Mouse (Mus musculus) hindlimb bud, embryonic 11.5 days (tissue): ENCODE data around the gene Hoxb6.

Experiments used
- DNase-seq: peaks from one replicate; pipeline ENCODE4 v3.0.0-alpha.2; 2012; ENCODE audit warnings: low read depth, low spot score; ENCODE audit errors: extremely low spot score

Gene Hoxb6

GRCm38 (mm10) chr11:96314671-96315343 is 22.5 kb downstream of the Hoxb6 start:
- DNase-seq: no peak

GRCm38 (mm10) chr11:96315344-96315681 is 23.0 kb downstream of the Hoxb6 start:
- DNase-seq: no peak

GRCm38 (mm10) chr11:96316696-96317607 is 24.7 kb downstream of the Hoxb6 start:
- DNase-seq: no peak

- no peak for DNase-seq
Observed at GRCm38 (mm10) chr11:96317608-96318367, 25.5 kb downstream of the Hoxb6 start, which contains the start of gene Hoxb4. Gene Hoxb4 (plus strand): TSS chr11:96318267.

- no peak for DNase-seq
Observed at GRCm38 (mm10) chr11:96318368-96319070, 26.2 kb downstream of the Hoxb6 start.

GRCm38 (mm10) chr11:96319071-96319902 is 27.0 kb downstream of the Hoxb6 start:
- DNase-seq: no peak

- DNase-seq: no peak
Observed at GRCm38 (mm10) chr11:96319910-96320309, 27.6 kb downstream of the Hoxb6 start.

- DNase-seq: no peak
Observed at GRCm38 (mm10) chr11:96320688-96321087, 28.4 kb downstream of the Hoxb6 start.

- DNase-seq: no peak
Observed at GRCm38 (mm10) chr11:96321846-96322245, 29.6 kb downstream of the Hoxb6 start.

GRCm38 (mm10) chr11:96322738-96323137 is 30.5 kb downstream of the Hoxb6 start:
- no peak for DNase-seq

- DNase-seq: no peak
Observed at GRCm38 (mm10) chr11:96323154-96323553, 30.9 kb downstream of the Hoxb6 start, which contains the start of gene Hoxb3. Gene Hoxb3 (plus strand): TSS chr11:96323326.

GRCm38 (mm10) chr11:96324125-96324524 is 31.8 kb downstream of the Hoxb6 start:
- DNase-seq: no peak

- no peak for DNase-seq
Observed at GRCm38 (mm10) chr11:96324965-96325364, 32.7 kb downstream of the Hoxb6 start.

- no peak for DNase-seq
Observed at GRCm38 (mm10) chr11:96325747-96326212, 33.5 kb downstream of the Hoxb6 start.

GRCm38 (mm10) chr11:96326705-96327104 is 34.4 kb downstream of the Hoxb6 start:
- DNase-seq: no peak

- no peak for DNase-seq
Observed at GRCm38 (mm10) chr11:96327122-96327521, 34.8 kb downstream of the Hoxb6 start.

- DNase-seq: no peak
Observed at GRCm38 (mm10) chr11:96327750-96328149, 35.5 kb downstream of the Hoxb6 start.

GRCm38 (mm10) chr11:96328605-96329004 is 36.3 kb downstream of the Hoxb6 start:
- DNase-seq: no peak

GRCm38 (mm10) chr11:96332105-96332504 is 39.8 kb downstream of the Hoxb6 start:
- no peak for DNase-seq

- DNase-seq: no peak
Observed at GRCm38 (mm10) chr11:96332618-96333032, 40.3 kb downstream of the Hoxb6 start.
